Mouse (Mus musculus): ENCODE measurements around the gene Smim22. TPM values are rescaled to one million over a fixed set of nuclear protein-coding genes. Genes with fewer than 3 reads are reported as not detected.
A peak's percentile ranks its signal among the peaks of the same experiment; 100 is the strongest.

Gene Smim22
- polyA plus RNA-seq, 1 experiment from 2014 or later = 4.8 TPM

- H3K27ac ChIP-seq (ENCODE audit: low read depth, low read length) = peak within 1 kb of the TSS; percentile 97
- ATAC-seq (replicated peaks; ENCODE audit: low FRiP score) = peak; percentile 98
Measured at GRCm38 (mm10) chr16:5049774-5050234, 42.7 kb downstream of the Smim22 start, which contains the start of the genes Glyr1 and Ubn1. TSS of gene Glyr1 (minus strand) at chr16:5049863. TSS of gene Ubn1 (plus strand) at chr16:5050057.

DNA sequence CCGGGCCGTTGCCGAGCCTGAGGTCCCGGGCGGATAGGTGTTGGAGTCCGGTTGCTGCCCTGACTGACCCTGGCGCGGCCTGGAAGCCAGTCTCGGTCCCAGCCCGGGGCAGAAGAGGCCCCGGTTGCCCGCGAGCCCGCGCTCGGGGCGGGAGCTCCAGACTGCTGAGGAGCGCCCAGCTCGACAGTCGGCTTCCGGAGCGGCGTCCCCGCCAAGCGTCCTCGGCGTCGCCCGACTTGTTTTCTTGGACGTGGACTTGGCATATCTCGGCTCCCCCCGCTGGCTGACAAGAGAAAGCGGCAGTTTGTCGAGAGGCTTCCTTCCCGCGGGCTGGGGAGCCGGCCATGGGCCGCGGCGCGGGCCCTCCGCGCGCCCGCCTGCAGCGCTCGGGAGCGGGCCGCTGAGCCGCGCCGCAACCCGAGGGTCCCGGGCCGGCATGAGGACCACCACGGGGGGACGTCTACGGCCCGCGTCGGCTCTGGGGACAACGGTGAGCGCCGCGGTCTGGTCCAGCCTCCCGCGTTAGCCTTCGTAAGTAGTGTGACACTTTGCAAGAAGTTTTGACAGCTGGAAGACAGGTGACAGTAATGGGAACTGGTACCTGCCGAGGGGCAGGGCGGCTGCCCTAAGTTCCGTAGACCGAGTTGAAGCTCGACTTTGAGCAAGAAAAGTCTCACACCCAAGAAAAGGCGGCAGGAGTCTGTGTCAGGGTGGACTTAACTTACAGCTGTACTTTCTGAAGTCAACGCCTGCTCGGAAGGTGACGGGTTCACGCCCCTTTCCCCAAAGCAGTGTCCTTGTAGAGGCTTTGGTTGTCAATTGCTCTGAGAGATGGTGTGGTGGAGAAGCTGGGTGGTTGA lies 43.4 kb downstream of the Smim22 start:
- no peaks in the 10 kb centered on the region for H3K9me3 ChIP-seq (ENCODE audit: control insufficient read depth, low read length)
- H3K27me3 ChIP-seq (replicated peaks; ENCODE audit: control insufficient read depth, insufficient read depth, low read length) = no peaks in the 10 kb centered on the region
- peaks cover 9% of the 10 kb centered on the region for H3K4me1 ChIP-seq (replicated peaks; ENCODE audit: control insufficient read depth, insufficient read depth, low read length)
- H3K27ac ChIP-seq (ENCODE audit: low read depth, low read length) = peak overlapping the region; percentile 97
- H3K4me2 ChIP-seq = peak overlapping the region; percentile 85
- peaks cover 12% of the 10 kb centered on the region for H3K36me3 ChIP-seq (ENCODE audit: control insufficient read depth, insufficient read depth, low read length)
- under 1% methylated on average over 78 of the region's 78 CpGs for WGBS
- DNase-seq (ENCODE audit: low spot score) (peak; percentile 67), ATAC-seq (replicated peaks; ENCODE audit: low FRiP score) (peak; percentile 74)
- H3K9ac ChIP-seq (ENCODE audit: low read depth, low read length) = peak overlapping the region; percentile 90
- H3K4me3 ChIP-seq (ENCODE audit: low read depth, low read length) = peak overlapping the region; percentile 75

More at GRCm38 (mm10) chr16:5049774-5050234, 42.7 kb downstream of the Smim22 start, which contains the start of the genes Glyr1 and Ubn1:
- DNase-seq (ENCODE audit: low spot score) = peak; percentile 96
- Histone ChIP-seq H3K4me2 (peak within 1 kb of the TSS; percentile 87), H3K4me1 (replicated peaks; ENCODE audit: control insufficient read depth, insufficient read depth, low read length) (peaks cover 9% of the 10 kb centered on the region), H3K27me3 (replicated peaks; ENCODE audit: control insufficient read depth, insufficient read depth, low read length) (no peaks in the 10 kb centered on the region), H3K9ac (ENCODE audit: low read depth, low read length) (peak within 1 kb of the TSS; percentile 94), H3K4me3 (ENCODE audit: low read depth, low read length) (peak within 1 kb of the TSS; percentile 75), H3K9me3 (ENCODE audit: control insufficient read depth, low read length) (no peaks in the 10 kb centered on the region), H3K36me3 (ENCODE audit: control insufficient read depth, insufficient read depth, low read length) (peaks cover 10% of the 10 kb centered on the region)
- under 1% methylated on average over 52 of the region's 56 CpGs for WGBS

Other genes with a start within 250 kb of the Smim22 start
- gene Cdip1, start 217.0 kb upstream of the Smim22 start, polyA plus RNA-seq (2014; fragmentation: Nextera tagmentation; extraction: Ambion mirVana) = 49.4 and 49.8 TPM in 2 replicates
- 0.19 and 0.33 TPM in 2 replicates for gene 4930562C15Rik, start 171.9 kb upstream of the Smim22 start, polyA plus RNA-seq (2014; fragmentation: Nextera tagmentation; extraction: Ambion mirVana)
- 26.4 and 29.9 TPM in 2 replicates for gene Ubald1, start 127.0 kb upstream of the Smim22 start, polyA plus RNA-seq (2014; fragmentation: Nextera tagmentation; extraction: Ambion mirVana)
- gene Mgrn1, start 121.0 kb upstream of the Smim22 start, polyA plus RNA-seq (2014; fragmentation: Nextera tagmentation; extraction: Ambion mirVana) = 50.5 and 52.5 TPM in 2 replicates
- 102 and 103 TPM in 2 replicates for gene Nudt16l1, start 68.5 kb upstream of the Smim22 start, polyA plus RNA-seq (2014; fragmentation: Nextera tagmentation; extraction: Ambion mirVana)
- 28.1 and 30.0 TPM in 2 replicates for gene Anks3, start 43.1 kb upstream of the Smim22 start, polyA plus RNA-seq (2014; fragmentation: Nextera tagmentation; extraction: Ambion mirVana)
- not detected in 2 replicates for gene Sept12, start 9.4 kb upstream of the Smim22 start, polyA plus RNA-seq (2014; fragmentation: Nextera tagmentation; extraction: Ambion mirVana)
- 65.2 and 65.9 TPM in 2 replicates for gene Rogdi, start 6.3 kb downstream of the Smim22 start, polyA plus RNA-seq (2014; fragmentation: Nextera tagmentation; extraction: Ambion mirVana)
- gene Glyr1, start 42.6 kb downstream of the Smim22 start, polyA plus RNA-seq (2014; fragmentation: Nextera tagmentation; extraction: Ambion mirVana) = 84.8 and 96.2 TPM in 2 replicates
- 17.2 and 19.2 TPM in 2 replicates for gene Ubn1, start 42.8 kb downstream of the Smim22 start, polyA plus RNA-seq (2014; fragmentation: Nextera tagmentation; extraction: Ambion mirVana)
- gene Ppl, start 125.1 kb downstream of the Smim22 start, polyA plus RNA-seq (2014; fragmentation: Nextera tagmentation; extraction: Ambion mirVana) = 0.83 and 1.1 TPM in 2 replicates
- not detected in 2 replicates for gene Sec14l5, start 139.8 kb downstream of the Smim22 start, polyA plus RNA-seq (2014; fragmentation: Nextera tagmentation; extraction: Ambion mirVana)
- gene Nagpa, start 196.7 kb downstream of the Smim22 start, polyA plus RNA-seq (2014; fragmentation: Nextera tagmentation; extraction: Ambion mirVana) = 29.2 and 30.0 TPM in 2 replicates
- gene AU021092, start 215.0 kb downstream of the Smim22 start, polyA plus RNA-seq (2014; fragmentation: Nextera tagmentation; extraction: Ambion mirVana) = 0.27 and 0.65 TPM in 2 replicates
- 25.8 and 31.5 TPM in 2 replicates for gene Alg1, start 226.3 kb downstream of the Smim22 start, polyA plus RNA-seq (2014; fragmentation: Nextera tagmentation; extraction: Ambion mirVana)
- gene Eef2kmt, start 248.7 kb downstream of the Smim22 start, polyA plus RNA-seq (2014; fragmentation: Nextera tagmentation; extraction: Ambion mirVana) = 31.5 and 31.6 TPM in 2 replicates